Mouse (Mus musculus) lung, postnatal 10 days (tissue): ENCODE measurements at regions not wholly inside any gene's neighbourhood (a gene's known extent, or its start where the extent isn't known, plus 50 kb on each side); places are given as distances from the start of the nearest gene placed in this dataset.

Experiments used
- DNase-seq: peaks from one replicate; pipeline ENCODE4 v3.0.0; 2021

DNA sequence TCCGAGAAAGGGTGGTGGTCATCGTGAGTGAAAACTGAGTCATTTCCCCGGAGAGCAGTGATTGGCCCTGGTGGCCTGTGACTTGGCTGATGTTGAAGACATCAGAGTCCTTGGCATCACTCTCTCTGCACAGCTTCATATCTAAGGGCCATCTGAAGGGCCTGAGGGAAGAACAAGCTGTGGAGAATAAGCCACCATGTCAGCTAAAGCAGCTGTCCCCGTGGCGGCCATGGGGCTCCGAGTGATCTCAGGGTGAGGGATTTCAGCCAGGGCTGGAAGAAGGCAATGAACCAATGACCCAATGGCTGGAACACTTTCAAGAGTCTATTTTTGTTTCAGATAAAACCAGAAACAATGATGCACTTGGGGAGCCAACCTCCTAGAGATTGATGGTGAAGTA, 62.2 kb downstream of the Ttc32 start:
- peak; percentile 31 for DNase-seq

DNA sequence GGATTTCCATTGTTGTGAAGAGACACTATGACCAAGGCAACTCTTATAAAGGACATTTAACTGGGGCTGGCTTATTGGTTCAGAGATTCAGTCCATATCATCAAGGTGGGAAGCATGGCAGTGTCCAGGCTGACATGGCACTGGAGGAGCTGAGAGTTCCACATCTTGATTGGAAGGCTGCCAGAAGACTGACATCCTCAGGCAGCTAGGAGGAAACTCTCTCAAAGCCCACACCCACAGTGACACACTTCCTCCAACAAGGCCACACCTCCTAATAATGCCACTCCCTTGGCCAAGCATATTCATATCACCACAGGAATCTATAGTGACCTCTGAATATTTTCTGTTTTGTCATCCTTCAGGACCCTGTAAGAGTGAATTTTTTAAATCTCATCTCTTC, 65.3 kb downstream of the Ttc32 start:
- no peak for DNase-seq

DNA sequence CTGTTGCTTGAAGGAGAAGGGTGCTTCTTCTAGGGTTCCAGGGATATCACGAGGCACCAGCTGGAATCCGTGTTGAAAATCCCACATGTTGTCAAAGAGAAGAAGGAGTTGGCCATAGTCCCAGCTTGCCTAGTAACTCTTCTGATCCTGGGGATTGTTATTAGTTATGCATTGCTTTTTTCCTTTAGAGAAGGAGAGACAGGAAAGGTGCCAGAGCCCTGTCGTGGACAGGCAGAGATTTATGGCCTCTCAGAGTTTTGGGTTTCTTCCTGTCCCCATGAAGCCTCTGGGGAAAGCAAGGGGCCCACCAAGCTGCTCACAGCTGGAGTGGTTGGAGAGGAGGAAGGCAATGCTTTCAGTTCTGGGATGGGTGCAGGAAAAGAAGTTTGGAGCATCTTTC, 76.6 kb downstream of the Ttc32 start:
- DNase-seq: peak; percentile 14

DNA sequence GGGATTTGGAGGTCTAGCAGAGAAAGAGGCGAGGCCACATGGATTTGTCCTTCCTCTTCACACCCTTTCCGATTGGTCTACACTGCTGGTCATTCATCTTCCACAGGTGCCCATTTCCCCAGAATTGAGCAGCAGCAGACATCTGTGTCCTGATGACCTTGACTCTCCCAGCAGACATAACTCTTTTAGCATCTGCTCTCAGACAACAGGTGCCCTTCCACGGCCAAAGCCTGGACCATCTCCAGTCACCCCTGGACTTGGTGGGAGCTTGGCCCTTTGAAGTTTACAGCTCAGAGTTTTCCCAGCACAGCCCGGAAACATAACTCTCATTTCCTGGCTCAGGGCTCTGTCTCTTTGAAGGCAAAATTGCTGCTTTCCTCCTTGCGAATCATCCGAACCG, 80.0 kb downstream of the Ttc32 start:
- no peak for DNase-seq

DNA sequence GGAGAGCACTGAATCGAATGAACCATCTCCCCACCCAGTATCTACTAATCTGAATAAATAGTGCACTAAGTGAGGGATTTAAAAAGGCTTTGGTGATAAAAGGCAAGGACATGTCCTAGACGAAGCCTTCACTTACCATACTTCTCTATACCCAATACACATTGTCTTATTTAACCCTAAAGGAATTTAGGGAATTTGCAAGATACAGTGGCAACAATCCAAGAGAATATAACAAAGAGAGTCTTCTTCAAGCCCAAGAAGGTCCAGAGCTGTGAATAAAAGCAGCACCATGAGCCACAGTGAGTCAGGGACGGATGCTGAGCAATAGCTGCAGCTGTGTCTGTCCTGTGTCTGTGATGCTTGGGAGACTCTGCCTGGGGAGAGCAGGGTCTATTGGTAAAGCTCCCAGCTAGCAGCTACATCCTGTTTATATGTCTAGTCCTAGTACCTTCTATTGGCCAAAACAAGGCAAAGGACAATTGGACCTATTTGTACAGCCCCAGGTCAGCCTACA, 82.4 kb downstream of the Ttc32 start:
- DNase-seq: no peak

DNA sequence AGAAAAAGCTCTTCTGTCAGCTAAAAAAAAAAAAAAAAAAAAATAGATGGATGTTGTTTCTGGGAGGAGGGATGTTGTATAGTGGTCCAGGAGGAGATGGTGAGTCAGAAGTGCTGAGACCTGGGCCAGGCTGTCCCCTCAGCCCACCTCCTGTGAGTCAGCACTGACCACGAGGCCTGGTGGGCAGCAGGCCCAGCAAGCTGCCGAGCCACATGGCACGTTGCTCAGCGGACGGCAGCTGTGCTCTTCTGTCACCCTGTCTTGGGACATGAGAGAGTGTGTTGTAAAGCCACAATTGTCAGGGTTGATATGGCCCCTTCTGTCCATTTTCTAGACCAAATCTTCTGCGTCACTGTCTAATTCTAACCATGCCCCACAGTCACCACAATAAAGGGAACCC, 83.9 kb downstream of the Ttc32 start:
- peak; percentile 66 for DNase-seq

DNA sequence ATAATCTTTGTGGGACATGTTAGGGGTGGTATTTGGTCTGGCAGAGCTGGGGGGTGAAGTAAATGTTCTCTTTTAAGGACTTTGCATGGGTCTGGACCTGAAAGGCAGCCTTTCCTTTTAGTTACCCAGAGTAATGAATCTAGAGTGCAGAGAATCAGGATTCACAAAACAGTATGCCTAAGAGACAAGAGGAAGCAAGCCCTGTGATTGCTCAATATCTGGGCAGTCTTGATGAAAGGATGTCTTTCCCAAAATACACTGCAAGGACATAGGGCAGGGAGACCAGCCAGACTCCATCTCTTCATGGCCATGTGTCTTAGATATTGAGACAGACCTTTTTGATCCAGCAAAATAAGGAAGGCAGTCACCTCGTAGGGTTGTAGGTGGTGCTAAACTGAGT, 84.3 kb downstream of the Ttc32 start:
- no peak for DNase-seq

DNA sequence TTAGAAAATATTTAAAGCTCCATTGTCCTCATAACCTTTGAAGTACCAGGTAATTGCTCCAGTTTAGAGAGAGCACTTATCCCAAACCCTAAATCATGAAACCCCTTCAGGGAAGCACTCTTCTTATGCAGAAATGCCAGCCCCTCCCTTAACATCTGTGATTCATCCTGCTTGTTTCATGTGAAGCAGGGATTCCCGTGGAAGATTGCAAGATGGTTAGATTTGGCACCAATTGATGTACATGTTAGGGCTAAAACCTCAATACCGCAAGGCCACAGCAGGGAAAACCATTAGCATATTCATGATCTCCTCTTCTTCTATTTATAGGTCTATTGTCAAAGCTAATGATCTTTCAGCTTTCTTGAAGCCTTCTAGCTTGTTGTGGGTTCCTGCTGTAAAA, 88.8 kb downstream of the Ttc32 start:
- no peak for DNase-seq

DNA sequence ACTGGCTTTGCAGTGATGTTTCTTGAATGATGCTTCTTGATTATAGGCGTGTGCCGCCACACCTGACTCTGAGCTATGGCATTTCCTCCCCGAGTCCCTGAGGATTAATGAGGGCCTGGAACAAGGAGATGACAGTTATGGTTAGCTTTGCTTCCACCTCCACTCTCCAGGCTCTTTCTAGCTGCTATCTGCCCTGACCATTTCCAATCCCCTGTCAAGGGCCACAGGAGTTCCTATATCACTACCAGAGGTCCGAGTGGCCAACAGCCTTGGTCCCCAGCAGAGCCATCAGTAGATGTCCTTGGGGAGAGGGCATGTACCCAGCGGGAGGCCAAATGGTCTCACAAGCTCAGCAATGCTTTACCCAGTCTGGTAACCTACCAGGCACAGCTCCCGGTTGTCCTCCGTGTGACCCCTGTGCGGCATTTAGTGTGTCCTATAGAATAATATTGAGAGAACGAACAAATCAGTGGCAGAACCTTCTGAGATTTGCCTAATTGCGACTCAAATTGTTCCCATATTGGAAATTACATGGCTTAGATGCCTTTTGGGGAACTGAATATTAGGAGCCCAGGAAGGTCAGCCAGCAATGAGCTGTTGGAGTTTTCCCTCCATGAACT, 98.2 kb downstream of the Ttc32 start:
- DNase-seq: no peak

DNA sequence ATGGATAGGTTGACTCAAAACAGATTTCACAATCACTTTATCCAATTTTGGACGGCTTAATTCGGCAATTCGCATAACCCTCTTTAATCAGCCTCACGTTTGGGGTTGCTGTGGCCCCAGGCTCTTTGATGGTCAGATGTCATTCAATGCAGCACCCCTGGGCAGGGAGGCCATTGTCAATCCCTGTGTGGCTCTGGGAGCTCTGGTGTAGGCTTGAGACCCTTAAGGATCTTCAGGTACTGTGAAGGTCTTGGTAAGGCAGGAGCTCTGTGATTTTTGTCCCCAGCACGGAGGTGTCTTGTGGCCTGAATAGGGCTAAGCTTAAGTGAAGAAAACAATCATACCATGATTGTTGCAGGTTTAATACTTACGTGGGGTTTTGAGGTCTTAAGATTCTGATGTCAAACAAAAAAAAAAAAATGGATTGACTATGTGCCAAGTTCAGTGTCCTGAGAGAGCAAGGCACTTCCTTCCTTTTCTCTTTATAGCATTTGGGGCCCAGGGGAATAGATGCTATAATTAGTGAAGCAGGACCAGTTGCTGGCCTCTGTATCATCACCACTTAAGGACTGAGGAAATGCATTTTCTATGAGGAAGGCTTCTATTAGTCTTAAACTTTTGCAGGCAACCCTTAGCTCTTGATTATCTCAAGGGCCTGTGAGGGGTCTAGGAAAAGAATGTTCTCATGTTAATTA, 98.9 kb downstream of the Ttc32 start:
- no peak for DNase-seq

DNA sequence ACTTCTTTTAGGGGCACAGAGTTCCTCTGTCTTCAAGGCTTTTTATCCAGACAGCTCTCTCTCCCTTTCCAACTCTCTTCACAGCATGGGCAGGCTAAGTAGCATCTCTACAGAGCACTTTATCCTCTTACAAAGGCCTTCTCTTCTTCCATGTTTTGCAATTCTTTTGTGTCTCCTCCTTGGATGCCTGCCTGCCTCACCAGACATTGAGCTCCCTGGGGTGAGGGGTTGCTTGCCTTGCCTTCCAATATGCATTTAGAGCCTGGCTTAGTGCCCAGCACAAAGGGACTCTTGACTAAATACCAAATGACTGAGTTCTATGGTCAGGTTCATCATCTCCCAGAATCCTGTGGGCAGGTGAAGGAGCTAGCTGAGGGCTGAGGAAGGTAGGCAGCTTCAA, 102.8 kb downstream of the Ttc32 start:
- DNase-seq: no peak

DNA sequence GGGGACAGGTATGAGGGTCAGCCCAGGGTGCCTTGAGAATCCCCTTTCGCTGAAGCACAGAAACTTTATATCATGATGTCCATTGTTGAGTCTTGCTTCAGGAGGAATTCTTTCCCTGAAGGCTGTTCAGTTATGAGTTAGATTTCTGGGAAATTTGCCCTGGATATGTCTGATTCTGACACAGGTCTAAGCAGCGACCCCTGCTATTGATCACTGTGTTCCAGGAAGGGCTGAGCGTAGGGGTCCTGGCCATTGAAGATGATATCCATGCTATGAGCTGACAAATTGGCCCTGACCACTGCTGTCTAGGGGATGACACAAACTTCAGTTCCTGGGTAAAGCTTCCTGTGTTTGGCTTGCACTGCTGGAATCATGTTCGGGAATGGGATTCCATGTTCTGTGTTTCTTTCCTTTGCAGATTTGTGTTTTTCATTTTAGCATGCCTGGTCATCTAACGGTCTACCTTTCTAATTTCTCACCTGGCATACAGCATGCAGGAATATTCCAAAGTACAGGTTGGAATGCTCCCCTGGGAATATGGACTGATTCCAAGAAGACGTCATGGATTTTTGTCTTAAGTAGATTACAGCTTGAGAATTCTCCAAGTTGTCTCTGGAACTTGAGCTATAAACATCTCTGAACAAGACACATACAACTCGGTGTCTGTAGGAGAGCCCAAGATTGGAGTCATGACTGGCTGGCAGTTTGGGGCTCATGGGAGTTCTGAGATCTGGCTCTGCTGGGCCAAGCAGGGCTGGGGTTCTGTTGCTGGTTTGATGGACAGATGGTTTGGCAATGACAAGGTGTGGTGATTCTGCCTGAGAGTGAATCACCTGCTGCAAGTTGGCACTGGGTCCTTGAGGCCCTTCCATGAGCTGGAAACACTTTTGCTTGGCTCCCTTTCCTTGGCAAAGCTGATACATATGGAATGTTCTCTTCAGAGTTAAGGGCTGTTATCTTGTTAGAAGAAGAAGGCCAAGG, 104.4 kb downstream of the Ttc32 start:
- no peak for DNase-seq

DNA sequence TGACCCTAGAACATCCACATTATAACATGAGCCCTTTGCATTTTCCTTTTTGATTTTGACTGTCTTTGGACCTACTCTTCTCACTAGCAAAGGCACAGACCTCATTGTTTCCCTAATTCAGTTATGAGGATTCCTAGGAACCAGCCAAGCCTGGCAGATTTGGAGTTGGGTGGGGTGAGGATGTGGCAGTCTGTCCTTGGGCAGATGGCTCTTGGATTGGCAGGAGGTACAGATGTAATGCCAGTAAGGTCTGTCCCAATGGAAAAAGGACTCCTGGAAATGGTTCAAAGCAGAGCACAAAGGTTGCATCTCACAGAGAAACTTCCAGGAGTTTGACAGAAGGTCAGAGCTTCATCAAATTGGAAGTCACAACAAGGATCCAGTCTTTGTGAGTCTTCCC, 121.2 kb downstream of the Ttc32 start:
- DNase-seq: no peak

DNA sequence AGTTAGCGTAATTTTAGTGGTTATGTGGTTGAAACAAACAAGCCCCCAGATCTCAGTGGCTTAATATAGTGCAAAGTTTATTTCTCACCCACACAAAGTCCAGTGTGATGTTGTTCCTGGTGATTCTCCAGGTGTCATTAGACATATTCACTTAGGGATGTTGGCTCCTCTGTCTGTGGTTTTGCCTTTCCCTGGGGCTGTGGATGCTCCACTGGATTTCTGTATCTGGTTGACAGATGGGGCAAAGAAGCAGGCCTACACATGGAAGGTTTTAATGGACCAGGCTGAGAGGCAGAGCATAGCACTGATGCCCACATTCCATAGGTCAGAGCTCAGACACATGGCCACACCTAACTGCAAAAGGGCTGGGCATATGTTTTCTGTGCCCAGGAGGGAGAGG, 121.6 kb downstream of the Ttc32 start:
- no peak for DNase-seq

DNA sequence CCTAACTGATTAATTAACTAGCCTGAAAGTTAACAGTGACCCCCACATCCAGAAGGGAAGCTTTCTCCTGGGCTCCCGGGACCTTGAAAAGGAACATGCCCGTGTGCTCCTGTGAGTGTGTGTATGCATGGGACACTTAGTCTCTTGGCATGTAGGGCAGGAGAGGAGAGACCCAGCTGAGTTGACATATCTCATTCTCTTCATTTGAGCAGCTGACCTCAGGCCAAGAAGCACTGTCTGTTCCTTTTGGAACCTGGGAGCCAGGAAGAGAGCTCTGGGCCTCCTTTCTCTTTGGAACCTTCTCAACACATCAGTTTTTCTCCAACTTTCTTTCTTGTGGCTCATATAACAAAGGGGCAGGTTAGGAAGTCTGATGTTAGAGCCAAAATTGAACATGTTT, 124.7 kb downstream of the Ttc32 start:
- no peak for DNase-seq

DNA sequence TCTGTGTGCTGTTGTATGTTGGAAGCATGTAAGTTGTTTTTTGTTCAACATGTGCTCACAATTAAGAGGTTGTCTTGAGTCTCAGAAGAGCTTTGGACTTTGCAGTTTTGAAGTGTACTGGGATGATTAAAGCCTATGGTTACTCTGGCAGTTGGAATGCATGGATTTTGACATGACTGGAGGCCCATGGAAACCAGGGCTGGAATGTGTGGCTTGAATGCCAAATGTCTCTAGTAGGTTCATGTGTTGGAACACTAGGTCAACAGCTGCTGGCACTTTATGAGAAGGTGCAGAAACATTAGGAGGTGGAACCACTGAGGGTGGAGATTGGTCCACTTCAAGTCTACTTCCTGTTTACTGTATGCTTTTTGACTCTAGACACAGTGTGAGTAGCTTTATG, 127.0 kb downstream of the Ttc32 start:
- no peak for DNase-seq

DNA sequence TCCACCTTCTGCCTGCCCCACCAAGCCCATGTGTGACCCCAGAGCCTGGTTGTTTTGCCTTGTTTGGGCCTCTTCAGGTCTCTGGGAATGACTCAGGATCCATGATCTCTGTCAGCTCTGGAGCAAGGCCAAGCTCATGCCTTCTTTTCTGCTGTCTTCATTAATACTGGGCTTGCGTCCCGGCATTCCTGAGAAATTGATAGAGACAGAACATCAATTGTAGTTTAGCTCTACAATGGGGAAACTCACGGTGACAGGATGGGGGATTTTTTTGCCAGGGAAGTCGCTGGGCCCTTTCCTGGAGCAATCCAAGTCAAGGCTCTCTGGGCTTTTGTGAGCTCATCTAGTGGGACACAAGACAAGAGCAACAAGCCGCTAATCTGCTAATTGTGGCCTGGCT, 129.0 kb downstream of the Ttc32 start:
- peak; percentile 21 for DNase-seq

DNA sequence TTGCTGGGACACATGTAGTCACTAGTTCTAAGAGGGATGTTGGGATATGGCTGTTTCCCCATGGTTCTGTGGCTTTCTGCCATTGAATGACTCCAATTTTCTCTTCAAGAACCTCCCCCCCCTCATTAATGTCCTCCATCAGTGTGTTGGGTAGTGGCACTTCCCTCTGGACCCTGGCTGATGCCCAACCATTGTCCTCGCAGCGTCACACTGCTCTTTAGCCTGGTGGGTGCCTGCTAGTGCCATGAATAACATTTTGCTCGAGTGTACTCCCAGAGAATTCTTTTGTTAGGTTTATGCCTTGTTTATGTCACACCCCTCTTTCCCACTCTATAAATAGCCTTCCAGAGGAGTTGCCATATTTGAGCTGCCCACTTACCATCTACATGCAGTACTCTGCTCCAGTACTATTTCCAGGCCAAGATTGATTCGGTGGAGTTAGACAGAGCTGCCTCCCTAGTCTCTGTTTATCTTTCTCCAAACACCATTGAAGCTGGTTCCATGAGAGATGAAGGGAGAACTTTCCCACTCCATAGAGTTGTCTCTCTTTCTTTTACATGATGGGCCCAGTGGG, 135.7 kb downstream of the Ttc32 start:
- peak; percentile 74 for DNase-seq

DNA sequence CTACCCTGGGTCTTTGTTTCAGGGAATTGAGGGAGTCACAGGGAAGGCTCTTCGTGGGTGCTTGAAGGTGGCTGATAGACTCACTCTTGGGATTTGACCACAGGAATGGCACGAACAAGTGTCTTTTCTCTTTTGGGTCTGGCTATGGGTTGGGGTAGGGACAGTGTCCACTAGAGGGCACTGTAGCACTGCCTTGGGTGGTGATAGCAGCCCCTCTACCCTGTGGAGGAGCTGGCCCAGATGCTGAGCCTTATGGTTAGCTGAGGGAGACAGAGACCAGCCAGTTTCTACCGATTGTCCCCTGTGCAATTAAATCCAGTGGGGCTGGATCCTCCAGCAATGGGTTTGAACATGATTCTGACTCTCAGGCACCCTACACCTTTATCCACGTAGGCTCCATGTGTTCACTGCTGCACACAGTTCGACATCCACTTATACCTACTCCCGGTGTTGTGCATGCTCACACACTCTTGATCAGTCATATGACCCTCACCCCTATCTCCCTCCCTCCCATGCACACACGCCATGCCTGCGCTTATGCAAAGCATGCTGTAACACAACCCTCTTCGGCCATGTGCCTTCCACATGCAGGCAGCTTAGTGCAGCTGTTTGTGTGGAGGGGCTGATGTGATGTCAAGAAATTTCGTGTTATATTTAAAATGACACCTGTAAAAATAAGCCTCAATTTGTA, 136.6 kb downstream of the Ttc32 start:
- peak; percentile 77 for DNase-seq

DNA sequence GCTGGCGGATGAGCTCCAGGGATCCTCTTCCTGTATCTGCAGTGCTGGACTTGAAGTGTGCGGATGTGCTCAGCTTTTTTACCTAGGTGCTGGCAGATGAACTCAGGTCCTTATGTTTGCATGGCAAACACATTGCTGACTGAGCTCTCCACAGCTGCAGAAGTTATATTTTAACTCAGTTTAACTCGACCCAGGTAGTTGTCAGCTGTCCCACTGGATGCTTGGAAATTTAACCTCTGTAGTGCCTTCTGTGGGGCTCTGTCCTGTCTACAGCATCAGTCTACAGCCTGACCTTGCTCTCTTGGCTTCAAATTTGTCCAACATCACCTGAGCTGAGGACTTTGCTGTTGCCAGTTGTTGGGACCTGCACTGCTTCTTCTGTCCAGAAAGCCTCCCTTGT, 139.2 kb downstream of the Ttc32 start:
- DNase-seq: no peak

DNA sequence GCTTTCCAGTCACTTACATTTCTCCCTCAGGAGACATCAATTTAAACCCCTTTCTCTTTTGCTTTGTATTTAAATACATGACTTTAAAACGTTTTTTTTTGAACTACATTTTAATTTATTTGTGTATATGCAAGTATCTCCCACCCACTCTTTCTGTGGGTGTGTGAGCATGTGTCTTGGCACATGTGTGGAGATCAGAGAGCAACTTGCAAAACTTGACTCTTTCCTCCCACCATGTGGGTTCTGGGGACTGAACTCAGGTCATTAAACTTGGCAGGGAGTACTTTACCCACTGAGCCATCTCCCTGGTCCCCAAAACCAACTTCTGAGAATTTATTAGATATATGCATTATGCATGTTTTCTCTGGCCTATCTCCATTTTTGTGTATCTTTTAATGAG, 143.9 kb downstream of the Ttc32 start:
- DNase-seq: no peak

DNA sequence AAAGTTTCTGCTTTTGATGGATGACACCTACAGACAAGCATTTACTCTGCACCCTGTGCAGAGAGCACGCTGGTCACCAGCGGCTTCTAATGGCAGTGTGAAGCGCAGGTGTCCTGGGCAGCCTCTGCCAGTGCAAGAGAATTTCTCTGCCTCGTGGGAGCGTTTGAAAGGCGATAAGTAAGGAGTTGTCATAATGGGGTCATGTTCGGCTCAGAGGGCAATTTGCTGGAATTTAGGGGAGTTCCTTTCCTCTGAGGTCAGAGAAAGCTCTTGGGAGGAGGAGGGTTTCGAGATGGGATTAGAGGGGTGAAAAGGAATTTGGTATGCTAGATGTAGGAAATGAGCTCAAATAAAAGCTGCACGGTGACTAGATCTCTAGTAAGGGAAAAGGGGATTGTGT, 144.5 kb downstream of the Ttc32 start:
- DNase-seq: peak; percentile 13

DNA sequence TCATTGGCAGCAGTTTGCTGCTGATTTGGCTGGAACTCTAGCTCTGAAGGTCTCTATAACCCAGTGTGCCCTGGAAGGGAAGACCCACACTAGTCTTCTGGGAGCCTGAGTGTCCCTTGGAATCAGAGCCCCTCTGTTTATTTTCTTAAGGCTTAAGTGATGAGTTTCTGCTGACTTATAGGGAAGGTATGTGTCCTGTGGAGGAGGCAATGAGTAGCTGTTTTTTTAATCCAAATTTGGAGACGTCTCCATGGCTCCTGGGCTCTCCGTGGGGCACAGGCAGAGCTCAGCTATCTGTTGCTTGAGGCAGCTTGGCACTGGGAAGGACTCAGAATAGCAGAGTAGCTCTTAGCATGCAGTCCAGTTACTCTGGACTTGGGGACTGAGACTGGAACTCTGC, 146.4 kb downstream of the Ttc32 start:
- DNase-seq: no peak
